Mouse (Mus musculus) hindbrain, embryonic 11.5 days (tissue): ENCODE measurements at regions not wholly inside any gene's neighbourhood (a gene's known extent, or its start where the extent isn't known, plus 50 kb on each side); places are given as distances from the start of the nearest gene placed in this dataset.
"Not testable (repeated sequence)": the region's sequence is repeated elsewhere in the genome, so short reads cannot be mapped to it uniquely, and the experiment has no call there.

Experiments
- ATAC-seq: fragments of 200-750 bp; cut with Nextera tagmentation; 2 replicates; pipeline ENCODE4 v1.8.0; 2017; ENCODE audit warnings: mild to moderate bottlenecking, moderate TSS enrichment, moderate library complexity; ENCODE audit not compliant: low FRiP score
- DNase-seq: peaks from one replicate; pipeline ENCODE4 v3.0.0-alpha.2; 2015; ENCODE audit warnings: low spot score
- H3K27ac ChIP-seq: fragments of 300-500 bp; sonication (generic); 2 replicates; pipeline ENCODE4 v1.5.1; 2014; ENCODE audit warnings: mild to moderate bottlenecking, low read depth, low read length
- H3K27me3 ChIP-seq: fragments of 300-500 bp; sonication (generic); 2 replicates; pipeline ENCODE4 v1.6.1; 2014; ENCODE audit warnings: mild to moderate bottlenecking, low read length, moderate library complexity, mixed read lengths; ENCODE audit not compliant: control insufficient read depth, insufficient read depth
- H3K36me3 ChIP-seq: fragments of 300-500 bp; sonication (generic); 2 replicates; pipeline ENCODE4 v1.6.1; 2014; ENCODE audit warnings: mild to moderate bottlenecking, low read length, moderate library complexity, mixed read lengths; ENCODE audit not compliant: control insufficient read depth, insufficient read depth
- H3K4me1 ChIP-seq: fragments of 300-500 bp; sonication (generic); replicated peaks from 2 replicates; pipeline ENCODE4 v1.6.1; 2014; ENCODE audit warnings: low read length, mixed read lengths; ENCODE audit not compliant: control insufficient read depth, insufficient read depth
- H3K4me2 ChIP-seq: fragments of 300-500 bp; sonication (generic); replicated peaks from 2 replicates; pipeline ENCODE4 v1.6.1; 2014; ENCODE audit warnings: mild to moderate bottlenecking, low read depth, low read length
- H3K4me3 ChIP-seq: fragments of 300-500 bp; sonication (generic); 2 replicates; pipeline ENCODE4 v1.5.1; 2014; ENCODE audit warnings: low read depth, low read length
- H3K9ac ChIP-seq: fragments of 300-500 bp; sonication (generic); 2 replicates; pipeline ENCODE4 v1.6.1; 2014; ENCODE audit warnings: low read depth, low read length
- H3K9me3 ChIP-seq: fragments of 300-500 bp; sonication (generic); 2 replicates; pipeline ENCODE4 v1.6.1; 2016; ENCODE audit warnings: low read length; ENCODE audit not compliant: control insufficient read depth
- WGBS: fragments of 180-500 bp; shearing (Covaris S2); extraction: QIAGEN DNeasy Blood & Tissue Kit; methylation state at CpG from one replicate; pipeline ENCODE4 v1.1.7; 2014; 5-methylcytosine and 5-hydroxymethylcytosine counted together

- no peak overlapping the region for H3K4me2 ChIP-seq
- H3K27me3 ChIP-seq = no peaks in the 10 kb centered on the region
- 76% methylated on average over 3 of the region's 3 CpGs for WGBS
- no peak overlapping the region for H3K27ac ChIP-seq
- H3K9ac ChIP-seq = no peak overlapping the region
- no peaks in the 10 kb centered on the region for H3K4me1 ChIP-seq
- no peak overlapping the region for H3K4me3 ChIP-seq
- no peak for DNase-seq
- H3K9me3 ChIP-seq = no peaks in the 10 kb centered on the region
- ATAC-seq = no peak
- no peaks in the 10 kb centered on the region for H3K36me3 ChIP-seq
Observed at GRCm38 (mm10) chr14:68762916-68763315, 531.2 kb downstream of the Synb start.

GRCm38 (mm10) chr14:68744661-68745060 is 549.4 kb downstream of the Synb start:
- no peaks in the 10 kb centered on the region for H3K27me3 ChIP-seq
- H3K9me3 ChIP-seq = no peaks in the 10 kb centered on the region
- no peak overlapping the region for H3K9ac ChIP-seq
- H3K4me3 ChIP-seq = no peak overlapping the region
- no peaks in the 10 kb centered on the region for H3K36me3 ChIP-seq
- no peaks in the 10 kb centered on the region for H3K4me1 ChIP-seq
- DNase-seq = no peak
- no peak for ATAC-seq
- WGBS = 63% methylated on average over 2 of the region's 2 CpGs
- no peak overlapping the region for H3K4me2 ChIP-seq
- H3K27ac ChIP-seq = no peak overlapping the region

- no peak for ATAC-seq
- Histone ChIP-seq H3K27ac (no peak overlapping the region), H3K36me3 (no peaks in the 10 kb centered on the region), H3K4me3 (no peak overlapping the region), H3K4me2 (no peak overlapping the region), H3K9ac (no peak overlapping the region), H3K27me3 (no peaks in the 10 kb centered on the region), H3K4me1 (no peaks in the 10 kb centered on the region), H3K9me3 (no peaks in the 10 kb centered on the region)
- DNase-seq = no peak
- WGBS = no CpG with 5 or more reads among the region's 1 CpGs
Observed at GRCm38 (mm10) chr14:68738474-68738873, 555.6 kb downstream of the Synb start.

GRCm38 (mm10) chr14:68735756-68736155 is 558.3 kb downstream of the Synb start:
- not testable (repeated sequence) for H3K4me1 ChIP-seq, H3K27ac ChIP-seq, H3K9me3 ChIP-seq, H3K9ac ChIP-seq, H3K36me3 ChIP-seq, H3K4me2 ChIP-seq, ATAC-seq, H3K27me3 ChIP-seq, H3K4me3 ChIP-seq
- DNase-seq = peak; percentile 78
- WGBS = 59% methylated on average over 2 of the region's 2 CpGs

GRCm38 (mm10) chr14:68721156-68721555 is 572.9 kb downstream of the Synb start:
- no peaks in the 10 kb centered on the region for H3K9me3 ChIP-seq
- H3K4me1 ChIP-seq = no peaks in the 10 kb centered on the region
- no peak overlapping the region for H3K4me2 ChIP-seq
- WGBS = 72% methylated on average over 6 of the region's 6 CpGs
- H3K36me3 ChIP-seq = no peaks in the 10 kb centered on the region
- H3K9ac ChIP-seq = no peak overlapping the region
- no peak overlapping the region for H3K27ac ChIP-seq
- no peak overlapping the region for H3K4me3 ChIP-seq
- H3K27me3 ChIP-seq = no peaks in the 10 kb centered on the region
- ATAC-seq (no peak), DNase-seq (no peak)

- DNase-seq = no peak
- Histone ChIP-seq H3K36me3 (no peaks in the 10 kb centered on the region), H3K4me3 (no peak overlapping the region), H3K4me1 (no peaks in the 10 kb centered on the region), H3K9ac (no peak overlapping the region), H3K27ac (no peak overlapping the region), H3K4me2 (no peak overlapping the region), H3K9me3 (no peaks in the 10 kb centered on the region), H3K27me3 (no peaks in the 10 kb centered on the region)
- WGBS = 80% methylated on average over 9 of the region's 9 CpGs
- no peak for ATAC-seq
Observed at GRCm38 (mm10) chr14:68719429-68720160, 574.5 kb downstream of the Synb start.

- Histone ChIP-seq H3K4me1 (no peaks in the 10 kb centered on the region), H3K4me2 (no peak overlapping the region), H3K9ac (no peak overlapping the region), H3K36me3 (no peaks in the 10 kb centered on the region), H3K4me3 (no peak overlapping the region), H3K27me3 (no peaks in the 10 kb centered on the region), H3K9me3 (no peaks in the 10 kb centered on the region), H3K27ac (no peak overlapping the region)
- DNase-seq (no peak), ATAC-seq (no peak)
- WGBS = 88% methylated on average over 6 of the region's 6 CpGs
Observed at GRCm38 (mm10) chr14:68718846-68719245, 575.3 kb downstream of the Synb start.
